Mouse (Mus musculus): Measurements from ENCODE around the gene Rptor. TPM values are rescaled to one million over a fixed set of nuclear protein-coding genes. Genes with fewer than 3 reads are reported as not detected.
A peak's percentile ranks its signal among the peaks of the same experiment; 100 is the strongest.

Gene Rptor
- polyA plus RNA-seq, 1 experiment: 43.6 TPM

- TF ChIP-seq CTCF (IDR thresholded peaks at IDR 0.05; ENCODE audit: borderline replicate concordance, insufficient read depth, low read depth, low read length): no peak
- no peak for TF ChIP-seq POLR2A (IDR thresholded peaks at IDR 0.05; ENCODE audit: borderline replicate concordance, insufficient read depth, low read length)
- no peak overlapping the region for H3K4me3 ChIP-seq (replicated peaks; ENCODE audit: insufficient read depth, low read depth, low read length)
- no peak overlapping the region for H3K27ac ChIP-seq (ENCODE audit: insufficient read depth, low read length)
- peak; percentile 68 to 81 for DNase-seq
- H3K27me3 ChIP-seq (ENCODE audit: control insufficient read depth, insufficient read depth, low read length): no peaks in the 10 kb centered on the region
- peaks cover 31% of the 10 kb centered on the region for H3K4me1 ChIP-seq (ENCODE audit: control insufficient read depth, insufficient read depth, low read length)
- 16% methylated on average over 1 of the region's 1 CpGs for WGBS
Measured at GRCm38 (mm10) chr11:119837786-119838185, 235.1 kb downstream of the Rptor start.

GRCm38 (mm10) chr11:119839411-119840342 lies 237.0 kb downstream of the Rptor start:
- WGBS: 70% methylated on average over 10 of the region's 10 CpGs
- Histone ChIP-seq H3K27me3 (ENCODE audit: control insufficient read depth, insufficient read depth, low read length) (no peaks in the 10 kb centered on the region), H3K27ac (ENCODE audit: insufficient read depth, low read length) (no peak overlapping the region), H3K4me3 (replicated peaks; ENCODE audit: insufficient read depth, low read depth, low read length) (no peak overlapping the region), H3K4me1 (ENCODE audit: control insufficient read depth, insufficient read depth, low read length) (peaks cover 32% of the 10 kb centered on the region)
- TF ChIP-seq CTCF (IDR thresholded peaks at IDR 0.05; ENCODE audit: borderline replicate concordance, insufficient read depth, low read depth, low read length) (peak; percentile 10; the same call in 1 of the 2 replicates), POLR2A (IDR thresholded peaks at IDR 0.05; ENCODE audit: borderline replicate concordance, insufficient read depth, low read length) (no peak)
- peak; percentile 61 to 78 for DNase-seq

GRCm38 (mm10) chr11:119846608-119847007 lies 243.9 kb downstream of the Rptor start:
- WGBS: 37% methylated on average over 6 of the region's 6 CpGs
- Histone ChIP-seq H3K4me1 (ENCODE audit: control insufficient read depth, insufficient read depth, low read length) (peaks cover 30% of the 10 kb centered on the region), H3K4me3 (replicated peaks; ENCODE audit: insufficient read depth, low read depth, low read length) (no peak overlapping the region), H3K27me3 (ENCODE audit: control insufficient read depth, insufficient read depth, low read length) (no peaks in the 10 kb centered on the region), H3K27ac (ENCODE audit: insufficient read depth, low read length) (peak overlapping the region; percentile 51; the same call in 1 of the 2 replicates)
- DNase-seq: no peak
- TF ChIP-seq POLR2A (IDR thresholded peaks at IDR 0.05; ENCODE audit: borderline replicate concordance, insufficient read depth, low read length): no peak
- TF ChIP-seq CTCF (IDR thresholded peaks at IDR 0.05; ENCODE audit: borderline replicate concordance, insufficient read depth, low read depth, low read length): no peak

GRCm38 (mm10) chr11:119847076-119847475 lies 244.4 kb downstream of the Rptor start:
- Histone ChIP-seq H3K27ac (ENCODE audit: insufficient read depth, low read length) (peak overlapping the region; percentile 51), H3K4me1 (ENCODE audit: control insufficient read depth, insufficient read depth, low read length) (peaks cover 30% of the 10 kb centered on the region), H3K27me3 (ENCODE audit: control insufficient read depth, insufficient read depth, low read length) (no peaks in the 10 kb centered on the region), H3K4me3 (replicated peaks; ENCODE audit: insufficient read depth, low read depth, low read length) (no peak overlapping the region)
- DNase-seq: no peak
- no peak for TF ChIP-seq CTCF (IDR thresholded peaks at IDR 0.05; ENCODE audit: borderline replicate concordance, insufficient read depth, low read depth, low read length)
- TF ChIP-seq POLR2A (IDR thresholded peaks at IDR 0.05; ENCODE audit: borderline replicate concordance, insufficient read depth, low read length): no peak
- 45% methylated on average over 3 of the region's 3 CpGs for WGBS

- no peaks in the 10 kb centered on the region for H3K27me3 ChIP-seq (ENCODE audit: control insufficient read depth, insufficient read depth, low read length)
Measured at GRCm38 (mm10) chr11:119847569-119847968, 244.9 kb downstream of the Rptor start.

GRCm38 (mm10) chr11:119848189-119848588 lies 245.5 kb downstream of the Rptor start:
- Histone ChIP-seq H3K4me3 (replicated peaks; ENCODE audit: insufficient read depth, low read depth, low read length) (no peak overlapping the region), H3K27me3 (ENCODE audit: control insufficient read depth, insufficient read depth, low read length) (no peaks in the 10 kb centered on the region), H3K27ac (ENCODE audit: insufficient read depth, low read length) (peak overlapping the region; percentile 52; the same call in 1 of the 2 replicates), H3K4me1 (ENCODE audit: control insufficient read depth, insufficient read depth, low read length) (peaks cover 30% of the 10 kb centered on the region)
- no peak for TF ChIP-seq CTCF (IDR thresholded peaks at IDR 0.05; ENCODE audit: borderline replicate concordance, insufficient read depth, low read depth, low read length)
- no peak for TF ChIP-seq POLR2A (IDR thresholded peaks at IDR 0.05; ENCODE audit: borderline replicate concordance, insufficient read depth, low read length)
- no peak for DNase-seq
- 90% methylated on average over 5 of the region's 5 CpGs for WGBS

More at GRCm38 (mm10) chr11:119847569-119847968, 244.9 kb downstream of the Rptor start:
- peak; percentile 57 to 78 for DNase-seq
- Histone ChIP-seq H3K4me1 (ENCODE audit: control insufficient read depth, insufficient read depth, low read length) (peaks cover 30% of the 10 kb centered on the region), H3K4me3 (replicated peaks; ENCODE audit: insufficient read depth, low read depth, low read length) (no peak overlapping the region), H3K27ac (ENCODE audit: insufficient read depth, low read length) (peak overlapping the region; percentile 52; the same call in 1 of the 2 replicates)
- TF ChIP-seq CTCF (IDR thresholded peaks at IDR 0.05; ENCODE audit: borderline replicate concordance, insufficient read depth, low read depth, low read length) (no peak), POLR2A (IDR thresholded peaks at IDR 0.05; ENCODE audit: borderline replicate concordance, insufficient read depth, low read length) (no peak)
- WGBS: 18% methylated on average over 3 of the region's 3 CpGs

- TF ChIP-seq CTCF (IDR thresholded peaks at IDR 0.05; ENCODE audit: borderline replicate concordance, insufficient read depth, low read depth, low read length) (no peak), POLR2A (IDR thresholded peaks at IDR 0.05; ENCODE audit: borderline replicate concordance, insufficient read depth, low read length) (no peak)
- Histone ChIP-seq H3K27me3 (ENCODE audit: control insufficient read depth, insufficient read depth, low read length) (no peaks in the 10 kb centered on the region), H3K27ac (ENCODE audit: insufficient read depth, low read length) (no peak overlapping the region), H3K4me1 (ENCODE audit: control insufficient read depth, insufficient read depth, low read length) (peaks cover 29% of the 10 kb centered on the region), H3K4me3 (replicated peaks; ENCODE audit: insufficient read depth, low read depth, low read length) (no peak overlapping the region)
- 61% methylated on average over 7 of the region's 7 CpGs for WGBS
- no peak for DNase-seq
Measured at GRCm38 (mm10) chr11:119855999-119856398, 253.3 kb downstream of the Rptor start.
